Mouse (Mus musculus): Measurements from ENCODE around the gene Magel2. TPM values are rescaled to one million over a fixed set of nuclear protein-coding genes. Genes with fewer than 3 reads are reported as not detected.

Gene Magel2
- total and polyA plus RNA-seq, 2 experiments, result not detected

GRCm38 (mm10) chr7:62428337-62428736, 51.5 kb downstream of the Magel2 start:
- no peaks in the 10 kb centered on the region for H3K4me1 ChIP-seq (ENCODE audit: control insufficient read depth, insufficient read depth, low read length)
- H3K27me3 ChIP-seq (ENCODE audit: control insufficient read depth, insufficient read depth, low read length), result no peaks in the 10 kb centered on the region
- TF ChIP-seq CTCF (IDR thresholded peaks at IDR 0.05; ENCODE audit: low read depth, low read length) (peak; percentile 15; the same call in 1 of the 2 replicates), POLR2A (IDR thresholded peaks at IDR 0.05; ENCODE audit: extremely low read depth, insufficient read depth, low read length) (no peak)
- no peaks in the 10 kb centered on the region for H3K36me3 ChIP-seq (ENCODE audit: control insufficient read depth, insufficient read depth, low read length)
- no peak overlapping the region for H3K27ac ChIP-seq (replicated peaks; ENCODE audit: insufficient read depth, low read depth, low read length)
- no peak overlapping the region for H3K4me3 ChIP-seq (ENCODE audit: insufficient read depth, low read depth, low read length)
- WGBS, result 23% methylated on average over 8 of the region's 8 CpGs
- H3K79me2 ChIP-seq (ENCODE audit: control insufficient read depth, insufficient read depth, low read length), result no peaks in the 10 kb centered on the region
- H3K9ac ChIP-seq (ENCODE audit: low read depth, low read length), result no peak overlapping the region
- DNase-seq (ENCODE audit: extremely low read depth, low read depth, low spot score), result peak; percentile 27

Other genes starting within 250 kb of the Magel2 start
- 0.37 and 0.67 TPM in 2 replicates for gene Ndn, start 30.4 kb upstream of the Magel2 start, total RNA-seq (2014; rRNA removed)
- gene Ndn, start 30.4 kb upstream of the Magel2 start, polyA plus RNA-seq (2012; rRNA removed), result 0.34 TPM in 2 replicates
- 0.37 and 0.54 TPM in 2 replicates for gene Mkrn3, start 43.1 kb downstream of the Magel2 start, total RNA-seq (2014; rRNA removed)
- gene Mkrn3, start 43.1 kb downstream of the Magel2 start, polyA plus RNA-seq (2012; rRNA removed), result 0.22 and 0.29 TPM in 2 replicates
- 0.28 and 0.34 TPM in 2 replicates for gene Peg12, start 87.5 kb downstream of the Magel2 start, total RNA-seq (2014; rRNA removed)
- gene Peg12, start 87.5 kb downstream of the Magel2 start, polyA plus RNA-seq (2012; rRNA removed), result 0.11 and 0.15 TPM in 2 replicates